Mouse (Mus musculus) forebrain, embryonic 15.5 days (tissue): ENCODE results near the gene Zbtb37. TPM values are rescaled to one million over a fixed set of nuclear protein-coding genes. Genes with fewer than 3 reads are reported as not detected.
"Not testable (repeated sequence)": the region's sequence is repeated elsewhere in the genome, so short reads cannot be mapped to it uniquely, and the experiment has no call there.

ENCODE experiments used
- ATAC-seq: fragments of 200-750 bp; cut with Nextera tagmentation; replicated peaks from 2 replicates; pipeline ENCODE4 v1.8.0; 2017; ENCODE audit warnings: mild to moderate bottlenecking, moderate TSS enrichment, moderate library complexity
- H3K27ac ChIP-seq: fragments of 300-500 bp; sonication (generic); replicated peaks from 2 replicates; pipeline ENCODE4 v1.5.1; 2015; ENCODE audit warnings: mild to moderate bottlenecking, inconsistent platforms
- H3K27me3 ChIP-seq: fragments of 300-500 bp; sonication (generic); 2 replicates; pipeline ENCODE4 v1.6.1; 2015; ENCODE audit warnings: inconsistent platforms
- H3K36me3 ChIP-seq: fragments of 300-500 bp; sonication (generic); 2 replicates; pipeline ENCODE4 v1.6.1; 2015; ENCODE audit warnings: mild to moderate bottlenecking, inconsistent platforms
- H3K4me1 ChIP-seq: fragments of 300-500 bp; sonication (generic); 2 replicates; pipeline ENCODE4 v1.6.1; 2015; ENCODE audit warnings: inconsistent platforms
- H3K4me2 ChIP-seq: fragments of 300-500 bp; sonication (generic); replicated peaks from 2 replicates; pipeline ENCODE4 v1.6.1; 2015; ENCODE audit warnings: mild to moderate bottlenecking, inconsistent platforms
- H3K4me3 ChIP-seq: fragments of 300-500 bp; sonication (generic); 2 replicates; pipeline ENCODE4 v1.5.1; 2015; ENCODE audit warnings: mild to moderate bottlenecking, inconsistent platforms
- H3K9ac ChIP-seq: fragments of 300-500 bp; sonication (generic); replicated peaks from 2 replicates; pipeline ENCODE4 v1.6.1; 2015; ENCODE audit warnings: mild to moderate bottlenecking, inconsistent platforms
- H3K9me3 ChIP-seq: fragments of 300-500 bp; sonication (generic); 2 replicates; pipeline ENCODE4 v1.6.1; 2016; ENCODE audit warnings: inconsistent platforms
- WGBS: fragments of 180-500 bp; shearing (Covaris S2); methylation state at CpG from one replicate; pipeline ENCODE4 v1.1.7; 2015; ENCODE audit warnings: mixed read lengths; 5-methylcytosine and 5-hydroxymethylcytosine counted together
- polyA plus RNA-seq: library from polyadenylated mRNA; unstranded; fragments of >200 nt; fragmentation: Nextera tagmentation; extraction: Ambion mirVana; gene quantifications from 2 replicates; pipeline ENCODE4 v1.2.1, GENCODE M21; 2015

The Zbtb37 gene
- polyA plus RNA-seq, 1 experiment from 2014 or later = 15.1 TPM

DNA sequence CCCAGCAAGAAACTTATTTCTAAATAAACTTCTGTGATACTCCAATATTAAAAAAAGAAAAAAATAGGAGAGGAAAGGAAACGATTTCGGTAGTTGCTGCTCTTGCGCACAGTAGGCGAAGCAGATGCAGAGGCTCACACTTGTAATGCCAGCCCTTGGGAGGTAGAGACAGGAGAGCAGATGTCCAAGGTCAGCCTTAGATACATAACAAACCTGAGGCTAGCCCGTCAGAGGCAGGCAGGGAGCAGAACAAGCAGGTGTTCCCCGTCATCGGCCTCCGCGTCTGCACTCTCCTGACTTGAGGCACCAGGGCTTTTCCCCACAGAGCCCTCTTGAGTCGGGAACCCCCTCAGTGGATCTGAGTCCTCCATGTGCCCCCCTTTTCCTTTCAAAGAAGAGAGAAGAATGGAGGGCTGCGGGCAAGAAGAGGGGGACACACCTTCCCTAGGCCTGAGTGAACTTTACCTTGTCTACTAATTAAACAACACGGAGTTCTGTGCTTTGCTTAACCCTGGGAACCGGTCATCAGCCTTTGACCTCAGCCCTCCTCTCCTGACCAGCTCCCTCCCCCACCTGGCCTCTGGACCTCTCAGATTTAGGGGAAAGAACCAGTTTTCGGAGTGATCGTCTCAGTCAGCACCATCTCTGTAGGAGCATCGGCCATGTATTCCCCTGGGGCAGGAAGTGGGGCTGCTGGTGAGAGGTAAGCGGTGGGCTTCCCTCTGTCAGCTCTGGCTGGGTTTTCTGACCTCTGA is 47.6 kb downstream of the Zbtb37 start:
- Histone ChIP-seq H3K27ac (no peak overlapping the region), H3K4me2 (no peak overlapping the region), H3K9me3 (no peaks in the 10 kb centered on the region), H3K27me3 (no peaks in the 10 kb centered on the region), H3K9ac (no peak overlapping the region), H3K36me3 (no peaks in the 10 kb centered on the region), H3K4me1 (no peaks in the 10 kb centered on the region), H3K4me3 (no peak overlapping the region)
- ATAC-seq = no peak
- WGBS = 93% methylated on average over 17 of the region's 17 CpGs

GRCm38 (mm10) chr1:160985477-160985876 is 49.2 kb downstream of the Zbtb37 start:
- Histone ChIP-seq H3K4me3 (no peak overlapping the region), H3K27me3 (no peaks in the 10 kb centered on the region), H3K4me1 (no peaks in the 10 kb centered on the region), H3K9ac (no peak overlapping the region), H3K4me2 (no peak overlapping the region), H3K9me3 (no peaks in the 10 kb centered on the region), H3K36me3 (no peaks in the 10 kb centered on the region), H3K27ac (no peak overlapping the region)
- ATAC-seq = no peak
- WGBS = 88% methylated on average over 6 of the region's 6 CpGs

DNA sequence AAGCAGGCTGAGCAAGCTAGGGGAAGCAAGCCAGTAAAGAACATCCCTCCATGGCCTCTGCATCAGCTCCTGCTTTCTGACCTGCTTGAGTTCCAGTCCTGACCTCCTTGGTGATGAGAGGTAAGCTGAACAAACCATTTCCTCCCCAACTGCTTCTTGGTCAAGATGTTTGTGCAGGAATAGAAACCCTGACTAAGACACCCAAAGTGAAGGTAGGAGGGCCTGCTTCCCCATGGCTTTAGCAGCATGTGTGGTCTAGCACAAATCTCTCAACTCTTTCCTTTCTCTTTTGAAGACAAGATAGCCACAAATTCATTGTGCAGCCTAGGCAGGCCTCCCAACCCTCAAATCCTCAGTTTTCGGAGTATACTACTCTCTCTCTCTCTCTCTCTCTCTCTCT is 49.9 kb downstream of the Zbtb37 start:
- WGBS = 69% methylated on average over 1 of the region's 1 CpGs
- H3K4me3 ChIP-seq, H3K9me3 ChIP-seq, ATAC-seq, H3K4me1 ChIP-seq, H3K9ac ChIP-seq, H3K27ac ChIP-seq, H3K27me3 ChIP-seq, H3K36me3 ChIP-seq, H3K4me2 ChIP-seq: not testable (repeated sequence)

DNA sequence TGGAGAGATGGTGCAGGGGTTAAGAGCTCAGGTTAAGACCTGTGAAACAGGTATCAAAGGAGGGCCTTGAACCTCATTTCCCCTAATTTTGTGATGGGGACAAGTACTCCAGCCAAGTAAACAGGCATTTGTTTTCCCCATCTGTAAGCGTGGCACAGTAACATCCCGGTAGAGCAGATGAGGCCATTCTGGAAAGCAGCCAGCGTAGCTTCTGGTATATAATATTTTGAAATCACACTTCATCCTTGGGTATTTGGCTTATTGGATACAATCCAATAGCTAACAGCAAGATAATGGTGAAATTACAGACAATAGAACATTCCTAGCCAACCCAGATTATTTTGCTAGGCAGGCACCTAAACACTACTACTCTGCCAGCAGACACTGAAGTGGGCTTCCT is 51.8 kb downstream of the Zbtb37 start:
- H3K27ac ChIP-seq = no peak overlapping the region
- no peaks in the 10 kb centered on the region for H3K4me1 ChIP-seq
- H3K27me3 ChIP-seq = no peaks in the 10 kb centered on the region
- H3K36me3 ChIP-seq = no peaks in the 10 kb centered on the region
- no peak for ATAC-seq
- H3K4me3 ChIP-seq = no peak overlapping the region
- no peak overlapping the region for H3K9ac ChIP-seq
- WGBS = 62% methylated on average over 3 of the region's 3 CpGs
- H3K9me3 ChIP-seq = no peaks in the 10 kb centered on the region
- no peak overlapping the region for H3K4me2 ChIP-seq

DNA sequence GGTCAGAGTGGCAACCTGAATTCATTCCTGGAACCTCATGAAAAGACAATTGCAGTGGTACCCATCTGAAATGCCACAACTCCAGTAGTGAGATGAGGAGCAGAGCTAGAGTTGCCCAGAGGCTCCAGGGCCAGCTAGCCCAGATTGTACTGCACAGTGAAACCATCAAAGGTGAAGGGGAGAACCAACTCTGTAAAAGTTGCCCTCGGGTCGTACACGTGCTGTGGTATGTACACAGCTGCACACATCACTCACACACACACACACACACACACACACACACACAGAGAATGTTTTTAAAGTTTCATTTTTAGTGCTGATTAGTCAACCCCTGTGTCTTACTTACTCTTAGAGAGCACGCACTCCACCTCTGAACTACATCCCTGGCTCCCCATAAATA is 53.3 kb downstream of the Zbtb37 start:
- no peaks in the 10 kb centered on the region for H3K9me3 ChIP-seq

GRCm38 (mm10) chr1:160980537-160981234 is 54.0 kb downstream of the Zbtb37 start:
- no peak for ATAC-seq
- Histone ChIP-seq H3K9me3 (no peaks in the 10 kb centered on the region), H3K4me1 (no peaks in the 10 kb centered on the region), H3K36me3 (no peaks in the 10 kb centered on the region), H3K4me3 (no peak overlapping the region), H3K27me3 (no peaks in the 10 kb centered on the region), H3K27ac (no peak overlapping the region), H3K9ac (no peak overlapping the region), H3K4me2 (no peak overlapping the region)
- WGBS = 92% methylated on average over 8 of the region's 8 CpGs

More for the DNA sequence above, 53.3 kb downstream of the Zbtb37 start:
- Histone ChIP-seq H3K36me3 (no peaks in the 10 kb centered on the region), H3K27ac (no peak overlapping the region), H3K4me2 (no peak overlapping the region), H3K4me3 (no peak overlapping the region), H3K9ac (no peak overlapping the region), H3K4me1 (no peaks in the 10 kb centered on the region), H3K27me3 (no peaks in the 10 kb centered on the region)
- WGBS = 96% methylated on average over 4 of the region's 4 CpGs
- no peak for ATAC-seq

GRCm38 (mm10) chr1:160980021-160980420 is 54.6 kb downstream of the Zbtb37 start:
- no peak for ATAC-seq
- Histone ChIP-seq H3K27me3 (no peaks in the 10 kb centered on the region), H3K27ac (no peak overlapping the region), H3K9ac (no peak overlapping the region), H3K4me2 (no peak overlapping the region), H3K36me3 (0 out of 2 replicates have a peak, but pooled peaks cover 3% of the 10 kb centered on the region), H3K4me1 (no peaks in the 10 kb centered on the region), H3K9me3 (no peaks in the 10 kb centered on the region), H3K4me3 (no peak overlapping the region)
- 90% methylated on average over 5 of the region's 5 CpGs for WGBS

GRCm38 (mm10) chr1:160978071-160978735 is 56.4 kb downstream of the Zbtb37 start, which contains the start of gene Serpinc1:
Gene Serpinc1 (plus strand): TSS chr1:160978585.
- H3K9ac ChIP-seq = no peak within 1 kb of the TSS
- ATAC-seq = no peak
- H3K4me2 ChIP-seq = no peak within 1 kb of the TSS
- H3K36me3 ChIP-seq = peaks cover 6% of the 10 kb centered on the region; the same call in 1 of the 2 replicates
- no peaks in the 10 kb centered on the region for H3K27me3 ChIP-seq
- H3K27ac ChIP-seq = no peak within 1 kb of the TSS
- H3K4me1 ChIP-seq = no peaks in the 10 kb centered on the region
- 92% methylated on average over 4 of the region's 4 CpGs for WGBS
- no peak within 1 kb of the TSS for H3K4me3 ChIP-seq
- H3K9me3 ChIP-seq = no peaks in the 10 kb centered on the region

GRCm38 (mm10) chr1:160968643-160969042 is 66.0 kb downstream of the Zbtb37 start:
- ATAC-seq = no peak
- Histone ChIP-seq H3K27ac (no peak overlapping the region), H3K27me3 (no peaks in the 10 kb centered on the region), H3K36me3 (peaks cover 69% of the 10 kb centered on the region), H3K4me2 (no peak overlapping the region), H3K4me1 (no peaks in the 10 kb centered on the region), H3K4me3 (no peak overlapping the region), H3K9me3 (no peaks in the 10 kb centered on the region), H3K9ac (no peak overlapping the region)
- WGBS = 87% methylated on average over 5 of the region's 5 CpGs

DNA sequence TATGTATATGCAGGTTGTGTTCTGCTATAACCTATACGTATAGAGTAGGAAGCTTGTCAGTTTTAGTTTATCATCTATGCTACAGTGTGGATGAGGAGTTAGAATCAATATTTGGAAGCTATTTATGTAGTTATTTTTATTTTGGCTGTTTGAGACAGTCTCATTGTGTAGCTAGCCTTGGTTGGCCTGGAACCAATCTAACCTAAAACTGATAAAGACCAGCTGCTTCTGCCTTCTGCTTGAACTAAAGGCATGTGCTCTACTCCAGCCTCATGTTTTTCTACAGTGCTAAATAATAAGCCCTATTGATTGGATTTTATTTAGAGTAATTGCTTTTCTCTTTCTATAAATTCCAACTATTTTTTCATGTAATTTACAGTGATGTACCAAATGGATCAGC is 67.4 kb downstream of the Zbtb37 start:
- WGBS = 93% methylated on average over 1 of the region's 1 CpGs
- no peak for ATAC-seq
- H3K36me3 ChIP-seq = peaks cover 80% of the 10 kb centered on the region

GRCm38 (mm10) chr1:160963199-160963598 is 71.5 kb downstream of the Zbtb37 start:
- H3K4me1 ChIP-seq = no peaks in the 10 kb centered on the region
- 90% methylated on average over 7 of the region's 7 CpGs for WGBS
- no peak for ATAC-seq
- H3K9ac ChIP-seq = no peak overlapping the region
- H3K27me3 ChIP-seq = no peaks in the 10 kb centered on the region
- H3K4me3 ChIP-seq = no peak overlapping the region
- no peak overlapping the region for H3K4me2 ChIP-seq
- H3K9me3 ChIP-seq = no peaks in the 10 kb centered on the region
- no peak overlapping the region for H3K27ac ChIP-seq
- peaks cover 62% of the 10 kb centered on the region for H3K36me3 ChIP-seq

More for the DNA sequence above, 67.4 kb downstream of the Zbtb37 start:
- no peak overlapping the region for H3K4me3 ChIP-seq
- H3K27me3 ChIP-seq = no peaks in the 10 kb centered on the region
- H3K4me1 ChIP-seq = no peaks in the 10 kb centered on the region
- H3K27ac ChIP-seq = no peak overlapping the region
- H3K4me2 ChIP-seq = no peak overlapping the region
- no peak overlapping the region for H3K9ac ChIP-seq
- H3K9me3 ChIP-seq = no peaks in the 10 kb centered on the region
